Mouse (Mus musculus): ENCODE measurements at regions not wholly inside any gene's neighbourhood (a gene's known extent, or its start where the extent isn't known, plus 50 kb on each side); places are given as distances from the start of the nearest gene placed in this dataset.

DNA sequence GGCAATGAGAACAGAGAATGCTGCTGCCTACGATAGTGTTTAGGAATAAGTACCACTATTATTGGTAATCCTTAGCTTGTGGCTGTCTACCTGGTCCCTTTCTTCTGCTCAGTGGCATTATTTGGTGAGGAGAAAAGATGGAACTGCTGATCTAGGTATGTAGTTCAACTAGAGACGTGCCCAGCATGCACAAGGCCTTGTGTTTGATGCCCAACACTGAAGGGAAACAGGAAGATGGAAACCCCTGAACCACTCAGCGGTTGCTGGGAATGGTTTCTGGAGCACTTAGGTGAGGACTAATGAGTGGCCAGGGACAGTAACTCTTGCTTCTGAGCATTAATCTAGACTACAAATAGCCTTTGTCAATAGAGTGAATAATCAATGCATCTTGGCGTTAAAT is 1145.5 kb downstream of the Adam3 start:
- no peak for DNase-seq (ENCODE audit: low spot score in 2 of 2)
- intact Hi-C loops (cut with DNase I), result no loop called here

DNA sequence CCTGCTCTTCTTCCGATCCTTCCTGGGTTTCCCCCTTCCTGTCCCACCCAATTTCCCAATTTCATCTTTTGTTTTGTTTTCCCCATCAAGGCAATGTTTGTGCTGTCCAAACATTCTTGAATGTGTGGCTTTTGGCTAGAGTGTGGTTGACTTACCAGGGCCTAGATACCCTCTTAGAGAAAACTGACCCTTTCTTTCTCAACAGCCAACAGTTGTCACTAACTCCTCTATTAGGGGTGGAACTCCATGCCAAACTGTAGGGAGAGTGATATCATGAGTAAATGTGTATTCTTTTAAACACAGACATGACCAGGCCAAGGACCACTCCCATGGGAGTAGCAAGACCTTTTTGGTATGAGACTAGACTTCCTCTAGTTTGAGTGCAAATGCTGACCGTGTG is 1145.0 kb downstream of the Adam3 start:
- no peak for DNase-seq (ENCODE audit: low spot score in 2 of 2)

More for the DNA sequence above, 1145.0 kb downstream of the Adam3 start:
- intact Hi-C loops (cut with DNase I), result no loop called here

Measured in left cerebral cortex, postnatal 14 days (tissue).